ENCODE assay signal across 9 mouse cellular contexts in genomic region chr16:94995542-94996131, GRCm38 (mm10). TPM values are rescaled to one million over a fixed set of nuclear protein-coding genes. Genes with fewer than 3 reads are reported as not detected.
A peak's percentile ranks its signal among the peaks of the same experiment; 100 is the strongest.
DNase-seq lines count a peak whose midpoint lies in the region; ATAC-seq lines count a peak whose summit lies in the region.
"Had no signal": no experiment of that assay in that cellular context is flagged by ENCODE, and none has a peak within 500 bp of the region (broad histone marks: within the 10 kb centered on the region; RNA-seq: fewer than 3 reads in every experiment).

No protein-coding gene starts in this region.

- no peaks in the 10 kb centered on the region for H3K36me3 ChIP-seq in limb, embryonic 10.5 days
- H3K36me3 ChIP-seq: liver, embryonic 15.5 days had no signal

- H3K27me3 ChIP-seq in limb, embryonic 10.5 days (ENCODE audit: low read depth, poor library complexity, severe bottlenecking), result peaks cover 37% of the 10 kb centered on the region

- 14% methylated on average over 13 of the region's 13 CpGs for WGBS in limb, embryonic 10.5 days

- peak; percentile 31 for DNase-seq in cerebellum, adult 11 months
- DNase-seq in A20 (ENCODE audit: low read depth, low spot score), result peak; percentile 7
- peak; percentile 75 to 79 for DNase-seq in cerebellum, postnatal 10 days
- peak; percentile 30 to 53 for DNase-seq in heart, postnatal 14 days
- DNase-seq in limb, embryonic 10.5 days (ENCODE audit: low spot score), result peak; percentile 79
- DNase-seq in ovary, postnatal 14 days (ENCODE audit: low spot score), result peak; percentile 32
- no peak for DNase-seq in thymus, postnatal 25 days

- H3K27ac ChIP-seq in limb, embryonic 10.5 days, result no peak overlapping the region
- H3K27ac ChIP-seq: liver, embryonic 15.5 days had no signal

- intact Hi-C loops in heart, postnatal 14 days (cut with DNase I), result loop anchor here (2.0 to 5.0 kb wide), 2 partner anchors 178 to 207 kb away; no protein-coding TSS in a partner anchor

- no peak for ATAC-seq in cerebellum, adult (ENCODE audit: insufficient number of reproducible peaks, low FRiP score, low TSS enrichment)

- no peaks in the 10 kb centered on the region for H3K9me3 ChIP-seq in limb, embryonic 10.5 days (replicated peaks)
- H3K9me3 ChIP-seq: liver, embryonic 15.5 days had no signal

- peaks cover 16% of the 10 kb centered on the region for H3K4me1 ChIP-seq in limb, embryonic 10.5 days
- H3K4me1 ChIP-seq: liver, embryonic 15.5 days had no signal

- H3K4me3 ChIP-seq in limb, embryonic 10.5 days, result no peak overlapping the region
- H3K4me3 ChIP-seq: liver, embryonic 15.5 days had no signal

RNA-seq across cellular contexts. Expression of gene Kcnj6, which starts 1.9 kb away (rescaled TPM):
- not detected for total RNA-seq in heart, postnatal 14 days (2021)
- polyA plus RNA-seq in limb, embryonic 10.5 days (2016; fragmentation: Nextera tagmentation; extraction: Ambion mirVana), result not detected in 2 replicates
- polyA plus RNA-seq: liver, embryonic 15.5 days had no signal
